Mouse (Mus musculus) thymus, adult 2 months (tissue): Measurements from ENCODE around the gene Med8. TPM values are rescaled to one million over a fixed set of nuclear protein-coding genes. Genes with fewer than 3 reads are reported as not detected.

ENCODE experiments used
- DNase-seq: peaks from one replicate; pipeline ENCODE4 v3.0.0; 2021
- H3K27ac ChIP-seq: fragments of 200-500 bp; 2 replicates; pipeline ENCODE4 v1.5.1; 2012; ENCODE audit warnings: low read length, control low read depth; ENCODE audit not compliant: control insufficient read depth, insufficient read depth
- H3K27me3 ChIP-seq: fragments of 200-500 bp; 2 replicates; pipeline ENCODE4 v1.6.1; 2012; ENCODE audit warnings: mild to moderate bottlenecking, low read length, moderate library complexity, mixed read lengths; ENCODE audit not compliant: control insufficient read depth, insufficient read depth
- H3K36me3 ChIP-seq: fragments of 200-500 bp; 2 replicates; pipeline ENCODE4 v1.6.1; 2012; ENCODE audit warnings: mild to moderate bottlenecking, low read length, moderate library complexity; ENCODE audit not compliant: control insufficient read depth, insufficient read depth
- H3K4me1 ChIP-seq: fragments of 200-500 bp; replicated peaks from 2 replicates; pipeline ENCODE4 v1.6.1; 2012; ENCODE audit warnings: low read length; ENCODE audit not compliant: control insufficient read depth, insufficient read depth
- H3K4me3 ChIP-seq: fragments of 200-500 bp; 2 replicates; pipeline ENCODE4 v1.5.1; 2012; ENCODE audit warnings: mild to moderate bottlenecking, low read length, control low read depth, moderate library complexity; ENCODE audit not compliant: control insufficient read depth, insufficient read depth
- CTCF ChIP-seq: fragments of 200-500 bp; IDR thresholded peaks from 2 replicates; pipeline ENCODE4 v1.5.1; 2012; ENCODE audit warnings: mild to moderate bottlenecking, control low read depth, low read length, moderate library complexity, borderline replicate concordance; ENCODE audit not compliant: control insufficient read depth, poor library complexity, insufficient read depth; ENCODE audit errors: extremely low read depth
- POLR2A ChIP-seq: fragments of 200-500 bp; IDR thresholded peaks from 2 replicates; pipeline ENCODE4 v1.6.1; 2012; ENCODE audit warnings: mild to moderate bottlenecking, low read length, control low read depth, moderate library complexity; ENCODE audit not compliant: control insufficient read depth, poor library complexity, insufficient read depth; ENCODE audit errors: extremely low read depth
- WGBS: fragments of 180-500 bp; shearing (Covaris S2); methylation state at CpG from one replicate; pipeline ENCODE4 v1.1.7; 2018; 5-methylcytosine and 5-hydroxymethylcytosine counted together
- polyA plus RNA-seq: library from polyadenylated mRNA; depleted of rRNA; stranded (reverse); fragments of >200 nt; gene quantifications from 2 replicates; pipeline ENCODE4 v1.2.3, GENCODE M21; 2012

The Med8 gene
- polyA plus RNA-seq, 1 experiment, result 40.8 TPM

GRCm38 (mm10) chr4:118410871-118411270 lies 1.7 kb downstream of the Med8 start:
- TF ChIP-seq CTCF (no peak), POLR2A (no peak)
- Histone ChIP-seq H3K4me1 (peaks cover 5% of the 10 kb centered on the region), H3K27ac (no peak overlapping the region), H3K4me3 (no peak overlapping the region), H3K27me3 (no peaks in the 10 kb centered on the region), H3K36me3 (peaks cover 32% of the 10 kb centered on the region)
- 91% methylated on average over 5 of the region's 5 CpGs for WGBS
- DNase-seq, result no peak

DNA sequence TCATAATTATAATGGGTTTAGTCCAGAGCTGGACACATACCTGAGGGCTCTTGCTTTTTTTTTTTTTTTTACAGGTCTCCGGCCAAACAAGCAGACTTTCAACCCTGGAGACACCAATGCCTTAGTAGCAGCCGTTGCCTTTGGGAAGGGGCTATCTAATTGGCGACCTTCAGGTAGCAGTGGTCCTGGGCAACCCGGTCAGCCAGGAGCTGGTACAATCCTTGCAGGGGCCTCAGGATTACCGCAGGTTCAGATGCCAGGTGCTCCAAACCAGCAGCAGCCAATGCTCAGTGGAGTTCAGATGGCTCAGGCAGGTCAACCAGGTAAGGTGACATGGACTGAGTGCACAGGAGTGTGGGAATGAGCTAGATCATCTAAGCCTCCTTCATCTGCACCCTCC lies 4.4 kb downstream of the Med8 start:
- no peak for DNase-seq
- H3K27ac ChIP-seq, result no peak overlapping the region
- WGBS, result 95% methylated on average over 5 of the region's 5 CpGs
- H3K27me3 ChIP-seq, result no peaks in the 10 kb centered on the region
- no peak overlapping the region for H3K4me3 ChIP-seq
- peaks cover 51% of the 10 kb centered on the region for H3K36me3 ChIP-seq
- peaks cover 3% of the 10 kb centered on the region for H3K4me1 ChIP-seq
- no peak for TF ChIP-seq CTCF
- no peak for TF ChIP-seq POLR2A

GRCm38 (mm10) chr4:118415779-118416178 lies 6.6 kb downstream of the Med8 start:
- 90% methylated on average over 2 of the region's 2 CpGs for WGBS
- H3K27ac ChIP-seq, result no peak overlapping the region
- DNase-seq, result no peak
- no peaks in the 10 kb centered on the region for H3K4me1 ChIP-seq
- TF ChIP-seq CTCF (no peak), POLR2A (no peak)
- no peaks in the 10 kb centered on the region for H3K27me3 ChIP-seq
- H3K4me3 ChIP-seq, result no peak overlapping the region
- peaks cover 53% of the 10 kb centered on the region for H3K36me3 ChIP-seq

- no peak for TF ChIP-seq CTCF
- TF ChIP-seq POLR2A, result no peak
- Histone ChIP-seq H3K4me1 (no peaks in the 10 kb centered on the region), H3K27ac (no peak overlapping the region), H3K4me3 (no peak overlapping the region), H3K27me3 (no peaks in the 10 kb centered on the region), H3K36me3 (peaks cover 54% of the 10 kb centered on the region)
- no peak for DNase-seq
- 98% methylated on average over 5 of the region's 5 CpGs for WGBS
These were observed 7.2 kb downstream of the Med8 start for GRCm38 (mm10) chr4:118416329-118416728.

DNA sequence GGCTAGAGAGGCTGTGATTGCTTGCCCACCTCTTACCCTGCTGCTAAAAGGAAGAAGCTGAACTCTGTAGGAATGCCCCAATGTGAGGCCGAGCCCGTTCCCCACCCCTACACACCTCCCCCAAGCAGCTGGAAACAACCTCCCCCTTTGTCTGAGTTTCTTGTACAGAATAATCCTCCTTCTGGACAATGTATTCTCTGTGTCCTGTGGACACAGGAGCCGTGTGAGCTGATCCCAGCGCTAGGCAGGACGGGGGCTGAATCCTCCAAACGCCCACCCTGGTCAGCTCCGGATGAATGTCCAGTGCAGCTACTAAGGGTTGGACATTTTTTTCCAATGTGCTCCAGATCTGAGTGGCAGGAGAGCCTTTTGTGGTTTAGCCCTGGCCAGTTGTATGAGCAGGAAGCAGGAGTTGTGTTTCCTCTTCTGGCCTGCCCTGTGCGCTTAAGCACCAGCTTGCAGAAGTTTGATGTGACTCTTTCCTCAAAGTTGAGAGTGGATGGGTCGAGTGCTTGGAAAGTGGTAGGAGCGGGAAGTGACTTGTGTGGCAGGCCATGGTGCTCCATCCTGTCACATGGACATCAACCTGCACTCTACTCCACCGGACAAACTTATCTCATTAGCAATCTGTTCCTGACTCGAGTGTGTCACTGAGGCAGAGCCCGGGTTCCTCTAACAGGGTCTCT lies 8.1 kb downstream of the Med8 start:
- no peak for TF ChIP-seq POLR2A
- no peak for TF ChIP-seq CTCF
- 94% methylated on average over 13 of the region's 13 CpGs for WGBS

GRCm38 (mm10) chr4:118421384-118421783 lies 12.2 kb downstream of the Med8 start:
- TF ChIP-seq POLR2A (no peak), CTCF (no peak)
- Histone ChIP-seq H3K4me3 (no peak overlapping the region), H3K36me3 (peaks cover 17% of the 10 kb centered on the region), H3K27ac (no peak overlapping the region), H3K27me3 (no peaks in the 10 kb centered on the region), H3K4me1 (no peaks in the 10 kb centered on the region)
- no peak for DNase-seq
- WGBS, result 100% methylated on average over 3 of the region's 3 CpGs

More for the DNA sequence above, 8.1 kb downstream of the Med8 start:
- Histone ChIP-seq H3K27ac (no peak overlapping the region), H3K4me3 (no peak overlapping the region), H3K36me3 (peaks cover 50% of the 10 kb centered on the region), H3K4me1 (no peaks in the 10 kb centered on the region), H3K27me3 (no peaks in the 10 kb centered on the region)
- DNase-seq, result no peak
